Mouse (Mus musculus) urinary bladder, adult 2 months (tissue): ENCODE results near the gene 5330417C22Rik. TPM values are rescaled to one million over a fixed set of nuclear protein-coding genes. Genes with fewer than 3 reads are reported as not detected.
"Not testable (repeated sequence)": the region's sequence is repeated elsewhere in the genome, so short reads cannot be mapped to it uniquely, and the experiment has no call there.

Experiments
- DNase-seq: peaks from one replicate; pipeline ENCODE4 v3.0.0; 2022; ENCODE audit warnings: low spot score
- polyA plus RNA-seq: library from polyadenylated mRNA; depleted of rRNA; stranded (reverse); fragments of >200 nt; gene quantifications from 2 replicates; pipeline ENCODE4 v1.2.3, GENCODE M21; 2012; rRNA removed

Gene 5330417C22Rik
- polyA plus RNA-seq = 0.30 and 0.53 TPM in 2 replicates

- peak; percentile 28 for DNase-seq
Observed at GRCm38 (mm10) chr3:108536517-108537260, at the start of gene 5330417C22Rik. 5330417C22Rik (minus strand) TSS chr3:108536536.

- DNase-seq = no peak
Observed at GRCm38 (mm10) chr3:108584580-108584979, 48.2 kb upstream of the 5330417C22Rik start.

GRCm38 (mm10) chr3:108574018-108574417, 37.7 kb upstream of the 5330417C22Rik start:
- DNase-seq = no peak

GRCm38 (mm10) chr3:108572309-108573010, 36.1 kb upstream of the 5330417C22Rik start:
- no peak for DNase-seq

GRCm38 (mm10) chr3:108571443-108572294, 35.3 kb upstream of the 5330417C22Rik start, which contains the start of gene Taf13:
Taf13 (plus strand) TSS chr3:108571698.
- DNase-seq = peak; percentile 96

- no peak for DNase-seq
Observed at GRCm38 (mm10) chr3:108570813-108571212, 34.5 kb upstream of the 5330417C22Rik start.

GRCm38 (mm10) chr3:108569636-108570035, 33.3 kb upstream of the 5330417C22Rik start:
- not testable (repeated sequence) for DNase-seq

- DNase-seq = no peak
Observed at GRCm38 (mm10) chr3:108567990-108568877, 31.9 kb upstream of the 5330417C22Rik start.

GRCm38 (mm10) chr3:108563309-108563708, 27.0 kb upstream of the 5330417C22Rik start:
- DNase-seq = peak; percentile 42

- no peak for DNase-seq
Observed at GRCm38 (mm10) chr3:108562777-108563271, 26.5 kb upstream of the 5330417C22Rik start.

- DNase-seq = peak; percentile 92
Observed at GRCm38 (mm10) chr3:108562133-108562730, 25.9 kb upstream of the 5330417C22Rik start, which contains the start of gene Tmem167b. Tmem167b (minus strand) TSS chr3:108562466.

GRCm38 (mm10) chr3:108557888-108558287, 21.6 kb upstream of the 5330417C22Rik start:
- no peak for DNase-seq

- peak; percentile 82 for DNase-seq
Observed at GRCm38 (mm10) chr3:108554587-108555312, 18.4 kb upstream of the 5330417C22Rik start.

GRCm38 (mm10) chr3:108554111-108554561, 17.8 kb upstream of the 5330417C22Rik start:
- no peak for DNase-seq

GRCm38 (mm10) chr3:108542299-108542698, 6.0 kb upstream of the 5330417C22Rik start:
- DNase-seq = no peak

GRCm38 (mm10) chr3:108537303-108537702, 967 bp upstream of the 5330417C22Rik start:
- DNase-seq = peak; percentile 51

GRCm38 (mm10) chr3:108535896-108536516, 330 bp downstream of the 5330417C22Rik start:
- DNase-seq = no peak

- DNase-seq = no peak
Observed at GRCm38 (mm10) chr3:108533951-108534350, 2.4 kb downstream of the 5330417C22Rik start, which contains the start of gene 1700013F07Rik. 1700013F07Rik (plus strand) TSS chr3:108534150.
